11 mouse cellular contexts compared by ENCODE assay signal in the genomic region with DNA sequence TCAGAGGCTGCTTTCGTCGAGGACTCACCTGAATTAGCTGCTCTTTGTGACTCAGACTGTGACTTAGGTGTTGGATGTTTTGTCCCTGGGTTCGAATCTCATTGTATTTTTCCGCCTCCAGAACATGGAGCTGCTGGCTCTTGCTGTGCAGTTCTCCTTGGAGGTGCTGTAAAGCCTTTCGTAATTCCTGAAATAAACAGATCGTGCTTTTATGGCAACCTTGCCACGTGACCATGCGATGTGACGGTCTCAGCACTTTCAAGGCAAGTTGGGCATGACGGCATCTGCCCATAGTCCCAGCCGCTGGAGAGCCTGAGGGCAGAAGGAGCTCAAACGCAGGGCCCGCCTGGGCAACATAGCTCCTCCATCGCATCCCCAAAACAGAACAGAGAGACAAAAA.
"Had no signal": no experiment of that assay in that cellular context is flagged by ENCODE, and none has a peak within 500 bp of the region (broad histone marks: within the 10 kb centered on the region; RNA-seq: fewer than 3 reads in every experiment).

No protein-coding gene starts in this region.

- H3K4me2 ChIP-seq: intestine, embryonic 15.5 days; limb, embryonic 15.5 days; liver, embryonic 13.5 days; midbrain, embryonic 12.5 days; neural tube, embryonic 13.5 days; stomach, embryonic 15.5 days had no signal

- ATAC-seq: intestine, embryonic 15.5 days; midbrain, embryonic 16.5 days had no signal

- DNase-seq: liver, embryonic 13.5 days; lung, adult 18-20 months; retina, postnatal 1 day; right cerebral cortex, postnatal 4 days; thymus, postnatal 36 days had no signal

- H3K9me3 ChIP-seq: intestine, embryonic 15.5 days; limb, embryonic 15.5 days; liver, embryonic 13.5 days; midbrain, embryonic 12.5 days; neural tube, embryonic 13.5 days; stomach, embryonic 15.5 days had no signal

- H3K4me1 ChIP-seq: liver, embryonic 13.5 days; midbrain, embryonic 12.5 days; stomach, embryonic 15.5 days had no signal

- H3K27ac ChIP-seq: intestine, embryonic 15.5 days; limb, embryonic 15.5 days; liver, embryonic 13.5 days; midbrain, embryonic 12.5 days; neural tube, embryonic 13.5 days; stomach, embryonic 15.5 days had no signal

- H3K4me3 ChIP-seq: intestine, embryonic 15.5 days; limb, embryonic 15.5 days; liver, embryonic 13.5 days; midbrain, embryonic 12.5 days; neural tube, embryonic 13.5 days; stomach, embryonic 15.5 days had no signal

- H3K9ac ChIP-seq: intestine, embryonic 15.5 days; limb, embryonic 15.5 days; liver, embryonic 13.5 days; midbrain, embryonic 12.5 days; neural tube, embryonic 13.5 days; stomach, embryonic 15.5 days had no signal

- H3K27me3 ChIP-seq: intestine, embryonic 15.5 days; limb, embryonic 15.5 days; liver, embryonic 13.5 days; midbrain, embryonic 12.5 days; neural tube, embryonic 13.5 days; stomach, embryonic 15.5 days had no signal
